Mouse (Mus musculus) heart, adult 2 months (tissue): Measurements from ENCODE around the gene Gm20388. TPM values are rescaled to one million over a fixed set of nuclear protein-coding genes. Genes with fewer than 3 reads are reported as not detected.
"Not testable (repeated sequence)": the region's sequence is repeated elsewhere in the genome, so short reads cannot be mapped to it uniquely, and the experiment has no call there.

Source experiments
- DNase-seq, 2 experiments: peaks; one replicate each; pipeline ENCODE4 v3.0.0; 2021
- H3K27ac ChIP-seq: fragments of 200-600 bp; 2 replicates; pipeline ENCODE4 v1.8.1; 2022
- H3K27me3 ChIP-seq: fragments of 200-500 bp; 2 replicates; pipeline ENCODE4 v1.6.1; 2012; ENCODE audit warnings: mild to moderate bottlenecking, low read length, inconsistent platforms, mixed read lengths; ENCODE audit not compliant: control insufficient read depth, insufficient read depth
- H3K36me3 ChIP-seq: fragments of 200-500 bp; 2 replicates; pipeline ENCODE4 v1.6.1; 2012; ENCODE audit warnings: low read length, inconsistent platforms; ENCODE audit not compliant: control insufficient read depth, insufficient read depth
- H3K4me1 ChIP-seq: fragments of 200-500 bp; 2 replicates; pipeline ENCODE4 v1.6.1; 2011; ENCODE audit warnings: low read length; ENCODE audit not compliant: control insufficient read depth, insufficient read depth
- H3K4me3 ChIP-seq: fragments of 200-600 bp; 2 replicates; pipeline ENCODE4 v1.8.1; 2022
- H3K79me2 ChIP-seq: fragments of 200-500 bp; replicated peaks from 2 replicates; pipeline ENCODE4 v1.6.1; 2012; ENCODE audit warnings: mild to moderate bottlenecking, inconsistent platforms, low read length, moderate library complexity, mixed read lengths; ENCODE audit not compliant: control insufficient read depth, insufficient read depth
- H3K9ac ChIP-seq: fragments of 200-500 bp; 2 replicates; pipeline ENCODE4 v1.6.1; 2012; ENCODE audit warnings: low read depth, mild to moderate bottlenecking, control low read depth, inconsistent platforms, low read length, mixed read lengths
- CTCF ChIP-seq: fragments of 200-600 bp; IDR thresholded peaks from 2 replicates; pipeline ENCODE4 v1.8.1; 2022; ENCODE audit warnings: antibody characterized with exemption, mild to moderate bottlenecking, moderate library complexity
- EP300 ChIP-seq: fragments of 200-500 bp; IDR thresholded peaks from 2 replicates; pipeline ENCODE4 v1.6.1; 2011; ENCODE audit warnings: low read depth, low read length, control low read depth; ENCODE audit not compliant: insufficient read depth
- POLR2A ChIP-seq: fragments of 200-500 bp; IDR thresholded peaks from 2 replicates; pipeline ENCODE4 v1.6.1; 2011; ENCODE audit warnings: mild to moderate bottlenecking, low read depth, low read length, control low read depth; ENCODE audit not compliant: insufficient read depth
- WGBS: fragments of 180-500 bp; shearing (Covaris S2); methylation state at CpG from one replicate; pipeline ENCODE4 v1.1.7; 2018; 5-methylcytosine and 5-hydroxymethylcytosine counted together
- intact Hi-C: fragments of 180-260 bp; cut with DNase I; formaldehyde crosslinking; loops from one replicate; pipeline ENCODE4 v1.15.1; 2025
- polyA plus RNA-seq: library from polyadenylated mRNA; depleted of rRNA; stranded (reverse); fragments of >200 nt; gene quantifications from 2 replicates; pipeline ENCODE4 v1.2.3, GENCODE M21; 2012
- total RNA-seq, 2 experiments: library from RNA; stranded (reverse); gene quantifications; 2 replicates each; pipeline ENCODE4 v1.2.3; 2021

Gene Gm20388
- total and polyA plus RNA-seq, 3 experiments = 1.8 to 32.3 TPM; not detected in 1

- TF ChIP-seq EP300 = no peak
- TF ChIP-seq CTCF = no peak
- no peak for TF ChIP-seq POLR2A
- no peak overlapping the region for H3K9ac ChIP-seq
- H3K4me3 ChIP-seq = no peak overlapping the region
- intact Hi-C loops = no loop called here
- H3K36me3 ChIP-seq = no peaks in the 10 kb centered on the region
- peaks cover 6% of the 10 kb centered on the region for H3K4me1 ChIP-seq
- no peak overlapping the region for H3K27ac ChIP-seq
- no peaks in the 10 kb centered on the region for H3K79me2 ChIP-seq
- 62% methylated on average over 7 of the region's 7 CpGs for WGBS
- no peak for DNase-seq
- no peaks in the 10 kb centered on the region for H3K27me3 ChIP-seq
Observed at GRCm38 (mm10) chr8:124170671-124171070, 4260.0 kb downstream of the Gm20388 start.

GRCm38 (mm10) chr8:124171557-124172528, 4261.2 kb downstream of the Gm20388 start:
- 54% methylated on average over 17 of the region's 17 CpGs for WGBS
- H3K36me3 ChIP-seq = no peaks in the 10 kb centered on the region
- TF ChIP-seq EP300 = no peak
- no peaks in the 10 kb centered on the region for H3K79me2 ChIP-seq
- H3K27ac ChIP-seq = no peak overlapping the region
- peak; percentile 26 to 42 for DNase-seq
- peaks cover 6% of the 10 kb centered on the region for H3K4me1 ChIP-seq
- no peaks in the 10 kb centered on the region for H3K27me3 ChIP-seq
- H3K4me3 ChIP-seq = no peak overlapping the region
- H3K9ac ChIP-seq = no peak overlapping the region
- intact Hi-C loops = no loop called here

GRCm38 (mm10) chr8:124173688-124174087, 4263.0 kb downstream of the Gm20388 start:
- Histone ChIP-seq H3K27me3 (no peaks in the 10 kb centered on the region), H3K36me3 (no peaks in the 10 kb centered on the region), H3K9ac (no peak overlapping the region), H3K79me2 (no peaks in the 10 kb centered on the region), H3K27ac (no peak overlapping the region), H3K4me1 (peaks cover 6% of the 10 kb centered on the region), H3K4me3 (no peak overlapping the region)
- intact Hi-C loops = no loop called here
- WGBS = 61% methylated on average over 4 of the region's 4 CpGs
- DNase-seq = no peak
- TF ChIP-seq CTCF = no peak
- no peak for TF ChIP-seq EP300
- no peak for TF ChIP-seq POLR2A

DNA sequence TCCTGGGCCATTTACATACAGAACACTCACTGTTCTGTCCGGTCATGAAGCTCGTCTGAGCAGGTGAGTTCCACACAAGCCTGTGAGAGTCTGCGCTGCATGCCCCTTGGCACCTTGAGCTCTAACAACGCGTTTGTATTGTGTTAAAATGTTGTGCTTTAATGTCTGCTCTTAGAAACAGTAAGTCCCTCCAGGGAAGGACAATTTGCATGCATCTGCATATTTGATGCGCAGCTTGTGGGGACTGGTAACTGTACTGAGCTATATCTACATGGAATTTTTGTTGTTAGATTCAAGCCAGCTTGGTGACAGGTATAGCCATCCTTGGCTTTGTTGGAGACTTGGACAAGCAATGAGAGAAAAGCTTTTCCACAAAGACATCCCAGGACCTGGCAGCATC, 4265.5 kb downstream of the Gm20388 start:
- no peak overlapping the region for H3K9ac ChIP-seq
- H3K27me3 ChIP-seq = no peaks in the 10 kb centered on the region
- H3K79me2 ChIP-seq = no peaks in the 10 kb centered on the region
- TF ChIP-seq POLR2A = no peak
- no peak for TF ChIP-seq EP300
- TF ChIP-seq CTCF = no peak
- H3K4me3 ChIP-seq = no peak overlapping the region
- H3K4me1 ChIP-seq = peaks cover 5% of the 10 kb centered on the region
- DNase-seq = no peak
- no peak overlapping the region for H3K27ac ChIP-seq
- no peaks in the 10 kb centered on the region for H3K36me3 ChIP-seq
- 94% methylated on average over 6 of the region's 6 CpGs for WGBS
- intact Hi-C loops = no loop called here

GRCm38 (mm10) chr8:124177092-124177491, 4266.5 kb downstream of the Gm20388 start:
- H3K79me2 ChIP-seq, H3K9ac ChIP-seq, H3K4me1 ChIP-seq, DNase-seq, H3K27ac ChIP-seq, H3K27me3 ChIP-seq, H3K36me3 ChIP-seq, H3K4me3 ChIP-seq, intact Hi-C loops: not testable (repeated sequence)
- WGBS = 97% methylated on average over 1 of the region's 1 CpGs

DNA sequence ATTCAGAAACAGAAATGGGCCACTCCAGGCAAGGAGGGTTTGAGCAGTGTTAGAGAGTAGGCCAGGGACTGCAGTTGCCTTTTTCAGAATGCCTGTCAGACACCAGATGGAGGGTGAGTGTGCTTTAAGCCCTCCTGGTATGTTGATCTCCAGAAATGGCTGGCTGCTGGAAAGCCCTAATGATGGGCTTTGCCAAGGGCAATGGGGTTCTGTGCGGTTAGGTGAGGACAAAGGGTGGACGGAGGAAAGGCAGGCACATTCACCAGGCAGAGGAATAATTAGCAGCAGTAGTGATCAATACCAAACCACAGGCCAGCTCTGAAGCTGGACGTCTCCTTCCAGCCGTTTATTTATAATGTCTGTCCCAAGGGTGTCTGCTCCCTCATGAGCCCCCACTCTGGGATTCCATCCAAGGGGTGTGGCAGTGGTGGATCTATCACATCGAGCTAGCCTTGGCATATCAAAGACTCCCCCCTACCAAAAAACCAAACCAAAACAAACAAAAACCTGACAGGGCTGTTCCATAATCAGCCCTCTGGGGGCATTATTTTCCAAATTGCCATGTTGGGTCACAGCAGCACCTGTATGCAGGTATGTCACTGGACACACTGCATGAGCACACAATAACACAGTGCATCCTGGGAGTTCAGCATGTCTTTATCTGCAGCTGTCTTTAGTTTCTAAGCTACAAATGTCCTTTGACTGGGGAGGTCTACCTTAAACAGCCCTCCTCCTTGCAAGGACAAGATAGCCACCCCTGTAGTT, 4270.2 kb downstream of the Gm20388 start:
- no peaks in the 10 kb centered on the region for H3K27me3 ChIP-seq
- no peak for DNase-seq
- no peaks in the 10 kb centered on the region for H3K79me2 ChIP-seq
- no peak overlapping the region for H3K9ac ChIP-seq
- WGBS = 60% methylated on average over 5 of the region's 5 CpGs
- no peak overlapping the region for H3K4me3 ChIP-seq
- no peak for TF ChIP-seq CTCF
- TF ChIP-seq POLR2A = no peak
- TF ChIP-seq EP300 = no peak
- intact Hi-C loops = no loop called here
- H3K4me1 ChIP-seq = peaks cover 7% of the 10 kb centered on the region
- H3K36me3 ChIP-seq = no peaks in the 10 kb centered on the region
- no peak overlapping the region for H3K27ac ChIP-seq
